Mouse (Mus musculus) heart, adult 18-20 months (tissue): Measurements from ENCODE around the gene Gm48552. TPM values are rescaled to one million over a fixed set of nuclear protein-coding genes. Genes with fewer than 3 reads are reported as not detected.
A peak's percentile ranks its signal among the peaks of the same experiment; 100 is the strongest.

Experiments used
- DNase-seq, 2 experiments: peaks; one replicate each; pipeline ENCODE4 v3.0.0; 2021 to 2022; ENCODE audit warnings: mixed read lengths in 1 of 2
- total RNA-seq, 2 experiments: library from RNA; stranded (reverse); gene quantifications; 2 replicates each; pipeline ENCODE4 v1.2.3; 2021

Gene Gm48552
- total RNA-seq, 2 experiments from 2014 or later, result 0.51 TPM; not detected in 1

GRCm38 (mm10) chr10:81419111-81419928, 30.5 kb downstream of the Gm48552 start:
- DNase-seq, result peak in 1 of 2 experiments; percentile 2

DNA sequence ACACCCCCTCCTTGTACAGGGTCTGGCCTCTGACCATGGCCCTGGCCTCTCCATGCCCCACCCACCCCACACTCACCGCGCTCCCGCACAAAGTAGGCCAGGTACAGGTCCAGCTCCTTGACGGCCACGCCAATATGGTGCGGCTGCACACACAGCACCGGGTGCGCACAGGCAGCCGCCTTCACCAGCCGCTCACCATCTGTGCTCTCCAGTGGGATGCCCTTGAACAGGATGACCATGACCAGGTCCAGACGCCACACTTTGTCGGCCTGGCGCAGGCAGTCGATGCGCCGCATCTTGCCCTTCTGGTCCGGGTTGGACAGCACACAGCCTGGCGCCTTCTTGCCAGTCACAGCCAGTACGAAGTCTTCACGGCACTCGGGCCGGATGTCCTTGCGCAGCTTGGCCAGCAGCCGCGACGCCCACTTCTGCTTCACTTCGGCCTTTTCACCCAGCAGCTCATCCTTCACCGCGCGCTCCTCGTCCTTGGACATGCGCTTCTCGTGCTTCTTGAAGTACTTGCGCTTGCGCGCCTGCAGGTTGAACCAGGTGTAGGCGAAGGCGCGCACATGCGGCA, 31.5 kb downstream of the Gm48552 start:
- peak in 1 of 2 experiments; percentile 21 for DNase-seq

DNA sequence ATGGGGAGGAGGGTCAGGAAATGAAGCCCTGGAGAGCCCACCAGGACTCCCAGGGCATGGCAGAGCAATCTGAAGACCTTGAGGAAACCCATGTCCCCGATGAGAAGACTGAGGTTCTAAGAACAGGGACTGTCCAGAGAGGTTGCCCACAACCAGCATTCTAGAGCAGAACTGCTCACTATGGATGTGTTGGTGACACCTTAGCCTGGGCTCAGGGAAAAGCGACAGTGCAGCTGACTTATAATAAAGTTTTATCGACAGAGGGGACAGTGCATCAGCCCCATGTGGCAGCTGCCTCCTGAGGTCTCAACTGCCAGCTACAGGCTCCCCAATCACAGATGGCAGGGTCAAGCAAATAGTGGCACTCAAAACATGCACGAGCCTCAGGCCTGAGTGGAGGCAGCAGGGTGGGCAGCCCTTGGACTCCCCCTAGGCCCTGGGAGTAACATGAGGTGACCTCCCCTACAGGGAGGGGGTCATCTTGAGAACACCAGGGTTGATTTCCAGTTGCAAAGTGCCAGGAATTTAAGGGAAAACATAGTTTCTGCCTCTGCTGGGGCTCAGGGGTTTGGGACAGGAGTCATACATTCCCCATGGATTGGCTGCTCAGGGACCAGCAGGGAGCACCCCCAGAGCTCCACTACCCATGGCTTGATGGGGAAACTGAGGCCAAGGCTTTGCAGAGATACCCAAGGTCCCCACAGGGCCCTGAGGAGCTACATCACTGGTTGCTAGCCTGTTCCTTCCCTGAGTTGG, 32.4 kb downstream of the Gm48552 start:
- peak; percentile 4 to 50 for DNase-seq

DNA sequence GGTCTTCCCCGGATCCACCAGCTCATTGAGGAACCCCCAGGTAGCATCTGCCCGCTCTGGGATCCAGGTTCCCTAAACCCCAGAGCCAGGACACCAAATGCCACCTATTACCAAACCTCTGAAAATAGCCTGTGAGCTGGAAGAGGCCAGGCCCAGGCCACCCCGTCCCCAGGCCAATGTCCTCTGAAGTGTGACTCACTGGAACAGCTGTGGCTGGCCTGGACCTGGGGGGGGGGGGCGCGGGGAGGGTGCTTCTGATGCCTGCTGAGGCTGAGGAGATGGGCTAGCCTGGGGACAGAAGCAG, 32.9 kb downstream of the Gm48552 start:
- peak in 1 of 2 experiments; percentile 70 for DNase-seq

GRCm38 (mm10) chr10:81422191-81422590, 33.4 kb downstream of the Gm48552 start:
- peak in 1 of 2 experiments; percentile 11 for DNase-seq

GRCm38 (mm10) chr10:81422661-81423217, 33.9 kb downstream of the Gm48552 start:
- peak in 1 of 2 experiments; percentile 16 for DNase-seq

- DNase-seq, result peak; percentile 5 to 9
Measured at GRCm38 (mm10) chr10:81423476-81424245, 34.9 kb downstream of the Gm48552 start.

- DNase-seq, result peak; percentile 80 to 86
Measured at GRCm38 (mm10) chr10:81424246-81425051, 35.6 kb downstream of the Gm48552 start.

GRCm38 (mm10) chr10:81425236-81425850, 36.5 kb downstream of the Gm48552 start:
- peak; percentile 72 to 74 for DNase-seq

- DNase-seq, result peak; percentile 41 to 57
Measured at GRCm38 (mm10) chr10:81426081-81426671, 37.4 kb downstream of the Gm48552 start.

DNA sequence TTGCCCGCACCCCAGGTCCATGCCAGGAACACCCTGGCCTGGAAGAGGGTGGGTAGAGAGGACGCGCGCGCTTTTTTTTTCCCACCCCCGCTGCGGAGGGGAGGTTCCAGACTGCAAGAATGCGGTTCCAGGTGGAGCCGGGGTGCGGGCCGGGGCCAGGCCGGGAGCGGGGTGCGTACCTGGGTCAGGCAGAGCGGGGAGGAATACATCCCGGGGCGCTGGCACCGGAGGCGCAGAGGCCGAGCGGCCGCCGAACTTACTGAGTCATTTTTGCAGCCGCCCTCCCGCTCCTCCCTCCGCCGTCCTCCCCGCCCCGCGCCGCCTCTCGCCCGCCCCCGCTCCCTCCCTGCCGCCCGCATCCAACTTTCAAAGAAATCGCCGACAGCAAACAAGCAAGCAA, 38.1 kb downstream of the Gm48552 start:
- peak; percentile 84 for DNase-seq

DNA sequence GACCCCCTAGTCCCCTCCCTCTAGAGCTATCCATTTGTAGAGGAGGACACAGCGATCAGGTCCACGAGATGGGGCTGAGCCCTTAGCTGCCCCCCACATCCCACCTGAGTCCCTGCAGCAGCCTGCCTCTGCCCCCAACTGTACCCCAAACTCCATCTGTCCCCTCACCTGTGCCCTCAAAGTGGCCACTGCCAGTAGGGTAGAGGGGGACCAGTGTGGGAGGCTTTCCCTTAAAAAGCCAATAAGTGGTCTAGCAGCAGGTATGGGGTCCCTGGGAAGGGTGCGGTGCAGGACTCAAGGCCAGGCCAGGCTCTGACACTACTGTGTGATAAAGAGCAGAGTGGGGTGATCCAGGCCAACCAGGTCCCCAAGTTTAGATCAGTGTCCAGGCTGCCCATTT, 38.5 kb downstream of the Gm48552 start:
- no peak for DNase-seq

DNA sequence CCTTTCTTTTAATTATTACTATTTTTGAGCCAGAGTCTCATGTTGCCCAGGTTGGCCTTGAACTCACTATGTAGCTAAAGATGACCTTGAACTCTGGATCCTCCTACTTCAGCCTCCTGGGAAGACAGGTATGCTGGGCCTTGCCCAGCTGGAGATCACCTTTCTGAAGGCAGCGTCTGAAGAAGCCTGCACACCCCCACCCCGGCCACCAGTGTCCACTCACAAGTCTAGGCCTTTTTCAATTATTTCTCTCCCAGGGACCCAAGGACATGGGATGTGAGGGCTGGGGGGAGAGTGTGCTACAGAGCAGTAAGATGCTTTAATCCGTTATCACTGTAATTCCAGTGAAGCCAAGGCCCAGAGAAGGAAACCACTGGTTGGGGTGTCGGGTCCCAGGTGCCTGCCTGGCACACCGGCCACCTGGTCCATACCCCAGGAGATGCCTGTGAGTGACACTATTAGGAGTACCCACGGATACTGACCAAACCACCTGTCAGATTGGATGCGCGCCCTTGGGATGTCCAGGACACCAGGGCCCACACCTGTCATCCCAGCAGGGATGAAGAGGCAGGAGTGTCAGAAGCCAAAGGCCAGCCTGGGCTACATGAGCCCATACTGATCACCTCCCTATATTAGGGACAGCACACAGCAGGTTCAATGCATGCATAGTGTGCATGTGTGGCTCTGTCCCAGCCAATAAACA, 39.1 kb downstream of the Gm48552 start:
- DNase-seq, result peak in 1 of 2 experiments; percentile 16

DNA sequence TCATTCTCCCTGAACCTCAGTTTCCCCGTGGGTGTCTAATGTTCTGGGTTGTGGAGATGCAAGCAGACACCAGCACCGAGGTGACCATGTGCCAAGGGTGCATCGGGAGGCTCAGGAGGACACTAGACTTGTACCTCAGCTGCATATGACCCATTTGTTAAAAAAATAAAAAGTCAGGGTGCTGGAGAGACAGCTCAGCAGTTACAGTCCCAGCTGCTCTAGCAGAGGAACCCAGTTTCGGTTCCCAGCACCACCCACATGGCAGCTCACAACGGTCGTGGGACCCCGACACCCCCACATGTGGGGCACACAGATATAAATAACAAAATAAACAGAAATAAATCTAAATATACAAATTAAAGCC, 39.7 kb downstream of the Gm48552 start:
- no peak for DNase-seq

DNA sequence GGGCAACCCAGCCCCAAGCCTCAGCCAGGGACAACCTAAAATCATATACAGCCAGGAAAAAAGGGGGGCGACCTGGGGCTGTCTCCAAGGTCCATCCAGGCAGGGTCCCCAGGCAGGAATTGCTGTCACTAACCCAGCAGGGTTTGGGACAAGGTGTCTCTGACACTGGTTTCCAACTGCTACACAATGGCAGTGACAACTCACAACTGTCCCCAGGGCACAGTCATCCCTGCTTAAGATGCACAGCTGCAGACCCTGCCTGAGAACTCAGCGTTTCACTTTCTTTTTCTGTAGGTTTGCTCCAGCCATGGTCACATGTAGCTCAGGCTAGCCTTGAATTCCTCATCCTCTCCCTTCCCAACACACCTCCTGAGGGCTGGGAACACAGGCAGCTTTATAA, 40.3 kb downstream of the Gm48552 start:
- DNase-seq, result no peak

GRCm38 (mm10) chr10:81429605-81430061, 40.8 kb downstream of the Gm48552 start:
- peak; percentile 94 to 96 for DNase-seq

DNA sequence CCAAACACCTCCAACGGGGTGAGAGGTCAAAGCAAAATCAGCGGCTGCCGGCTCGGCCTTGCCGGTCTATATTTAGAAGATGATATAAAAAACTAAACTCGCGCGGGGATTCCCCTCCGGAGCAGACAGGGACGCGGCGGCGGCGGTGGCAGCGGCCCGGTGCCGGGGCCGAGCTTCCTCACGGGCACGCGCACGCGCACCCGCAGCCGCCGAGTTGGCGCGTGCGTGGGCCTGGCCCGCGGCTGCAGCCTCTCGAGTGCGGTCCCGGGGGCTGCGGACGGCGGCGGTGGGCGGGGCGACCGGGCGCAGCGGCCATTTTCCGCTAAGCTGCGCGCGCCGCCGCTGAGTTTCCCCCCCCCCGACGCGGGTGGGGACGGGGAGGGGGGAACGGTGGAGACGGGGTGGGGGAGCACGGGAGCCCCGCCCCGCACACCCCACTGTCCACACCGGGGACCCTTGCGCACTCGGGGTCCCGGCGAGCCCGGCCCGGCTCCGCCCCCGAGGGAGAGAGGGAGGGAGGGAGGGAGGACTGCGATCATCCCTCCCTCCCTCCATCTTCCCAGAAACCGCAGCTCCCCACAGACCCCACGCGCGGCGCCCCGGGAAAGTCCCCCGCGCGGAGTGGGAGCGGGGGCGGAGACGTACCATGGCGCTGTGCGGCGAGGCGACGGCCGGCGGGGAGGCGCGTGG, 41.5 kb downstream of the Gm48552 start:
- peak; percentile 86 to 92 for DNase-seq

GRCm38 (mm10) chr10:81430831-81431525, 42.2 kb downstream of the Gm48552 start:
- peak; percentile 70 to 77 for DNase-seq
